Mouse (Mus musculus) leukemia stem cell, adult 10-12 weeks (primary cell): ENCODE data around the gene Zfp146. TPM values are rescaled to one million over a fixed set of nuclear protein-coding genes. Genes with fewer than 3 reads are reported as not detected.

Experiments
- polyA plus RNA-seq: library from polyadenylated mRNA; stranded (reverse); fragments of >175 nt; gene quantifications from 2 replicates; pipeline ENCODE4 v1.2.3, GENCODE M21; 2012; ENCODE audit warnings: low replicate concordance

Zfp146 gene
- 1.1 and 2.7 TPM in 2 replicates for polyA plus RNA-seq

DNA sequence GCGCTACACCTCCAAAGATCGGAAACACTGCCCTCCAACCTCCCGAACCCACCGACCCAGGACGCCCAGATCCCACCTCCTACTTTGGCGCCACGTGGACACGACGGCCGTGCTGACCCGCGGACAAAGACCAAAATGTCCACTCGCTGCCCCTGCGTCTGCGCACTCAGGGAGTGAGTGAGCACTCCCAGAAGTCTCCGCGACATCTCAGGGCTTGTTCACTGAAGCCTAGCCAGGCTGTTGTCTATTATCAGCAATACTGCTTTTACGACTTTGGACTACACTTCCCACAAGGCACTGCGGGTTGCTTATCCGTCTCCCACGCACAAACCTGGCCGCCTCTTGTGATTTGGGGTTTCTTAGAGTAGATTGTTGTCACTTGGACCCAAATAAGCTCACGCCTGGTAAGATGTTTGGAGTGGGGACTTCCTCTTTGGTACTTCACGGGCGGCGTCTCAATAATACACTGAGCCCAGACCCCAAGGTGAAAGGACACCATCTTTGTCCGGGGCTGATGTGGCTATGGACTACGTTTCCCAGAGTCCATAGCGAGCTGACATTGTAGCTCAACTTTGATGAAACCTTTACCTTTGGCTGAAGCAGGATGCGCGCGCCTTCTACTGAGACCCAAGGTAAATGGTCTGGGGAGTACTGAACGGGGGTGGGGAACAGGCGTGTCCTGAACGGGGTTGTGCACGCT lies at the start of gene Zfp146:
Zfp146 (minus strand) TSS at position 168 of the 700 bp plus-strand sequence.

DNA sequence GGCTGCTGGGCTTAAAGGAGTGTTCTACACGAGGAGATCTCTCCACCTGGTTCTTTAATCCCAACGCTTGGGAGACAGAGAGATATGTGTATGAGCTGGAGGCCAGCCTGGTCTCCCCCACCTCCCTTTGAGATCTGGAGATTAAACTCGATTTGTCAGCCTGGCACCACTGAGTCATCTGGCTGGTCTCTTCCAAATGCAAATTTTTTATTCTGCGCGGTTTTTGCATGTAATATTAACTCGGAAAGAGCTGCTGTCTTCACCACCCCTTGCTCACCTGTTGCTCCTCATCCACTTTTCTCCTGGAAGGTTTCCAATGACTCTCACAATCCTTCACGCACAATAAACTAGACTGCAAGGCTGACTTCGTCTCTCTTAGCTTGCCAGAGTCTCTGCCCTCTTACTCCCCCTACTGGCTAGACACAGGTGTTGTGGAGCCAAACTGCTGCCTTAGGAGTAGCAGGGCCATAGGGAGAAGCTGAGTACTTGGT lies 29.0 kb upstream of the Zfp146 start, which contains the start of gene Capns1:
Capns1 (minus strand) TSS at position 331 of the 491 bp plus-strand sequence.

DNA sequence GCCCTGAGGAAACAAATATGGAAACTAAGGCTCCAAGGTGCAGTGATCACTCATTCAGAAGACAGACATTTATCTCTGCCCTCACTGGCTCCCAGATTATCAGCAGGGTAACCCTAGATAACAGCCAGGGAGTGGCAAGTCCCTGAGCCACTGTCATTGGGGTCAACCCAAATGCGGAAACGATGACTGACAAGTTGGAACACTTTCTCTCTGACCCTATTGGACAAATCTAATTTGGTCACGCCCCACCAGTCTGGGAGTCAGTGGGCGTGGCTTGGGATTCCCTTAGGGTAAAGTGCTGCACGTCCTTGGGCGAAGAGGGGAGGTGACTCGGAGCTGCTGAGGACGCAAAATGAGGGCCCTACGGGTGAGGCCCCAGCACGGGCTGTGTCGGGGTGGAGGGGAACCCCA lies 14.3 kb upstream of the Zfp146 start, which contains the start of gene Cox7a1:
Cox7a1 (plus strand) TSS at position 266 of the 411 bp plus-strand sequence.

DNA sequence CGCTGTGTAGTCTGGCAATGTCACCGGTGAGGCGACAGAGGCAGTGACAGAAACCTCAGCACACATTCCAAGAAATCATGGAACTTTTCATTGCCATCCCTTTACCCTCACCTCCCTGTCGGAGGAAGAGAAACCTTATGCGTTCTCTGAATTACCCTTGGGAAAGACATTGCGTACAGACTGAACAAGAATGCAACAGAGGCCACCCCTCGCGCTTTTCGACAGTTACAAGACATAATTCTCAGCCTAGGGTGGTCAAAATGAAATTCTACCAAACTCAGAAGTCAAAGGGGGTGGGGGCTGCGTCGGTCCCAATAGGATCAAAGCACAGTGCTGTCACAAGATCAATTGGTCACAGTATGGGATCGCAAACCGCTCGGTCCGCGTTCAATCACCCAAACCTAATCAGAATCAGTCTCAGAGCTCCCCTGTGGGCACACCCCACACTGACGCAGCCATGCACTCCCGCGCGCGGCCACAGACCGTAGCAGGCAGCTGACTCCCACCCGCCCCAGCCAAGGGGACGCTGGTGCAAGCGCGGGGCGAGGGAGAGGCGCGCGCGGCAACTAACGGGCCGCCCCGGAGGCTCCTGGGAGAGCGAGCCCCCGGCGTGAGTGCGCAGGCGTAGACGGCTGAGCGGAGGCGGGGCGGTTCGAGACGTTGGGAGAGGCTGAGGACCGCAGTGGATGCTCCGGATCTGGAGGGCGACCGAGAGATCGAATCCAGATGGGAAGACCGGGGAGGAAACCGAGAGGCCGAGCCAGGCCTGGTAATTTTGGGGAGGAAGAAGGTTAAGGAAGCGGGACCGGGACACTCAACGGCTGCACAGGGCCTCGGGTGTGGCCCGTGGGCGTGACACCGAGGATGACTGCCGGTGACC lies 48.0 kb downstream of the Zfp146 start, which contains the start of gene Zfp382:
Zfp382 (plus strand) TSS at position 635 of the 880 bp plus-strand sequence.

Other genes starting within 250 kb of the Zfp146 start
- 4.0 and 5.1 TPM in 2 replicates for gene Zfp74, start 215.7 kb downstream of the Zfp146 start, polyA plus RNA-seq
- gene Zfp568, start 185.8 kb downstream of the Zfp146 start, polyA plus RNA-seq = 1.4 and 3.7 TPM in 2 replicates
- not detected in 2 replicates for gene Zfp14, start 118.4 kb downstream of the Zfp146 start, polyA plus RNA-seq
- 0.14 and 0.46 TPM in 2 replicates for gene Zfp82, start 96.8 kb downstream of the Zfp146 start, polyA plus RNA-seq
- gene Gm26920, start 79.3 kb downstream of the Zfp146 start, polyA plus RNA-seq = not detected in 2 replicates
- gene Zfp566, start 79.2 kb downstream of the Zfp146 start, polyA plus RNA-seq = 0.27 and 0.80 TPM in 2 replicates
- 0.48 and 0.87 TPM in 2 replicates for gene Zfp260, start 75.0 kb downstream of the Zfp146 start, polyA plus RNA-seq
- gene Zfp382, start 47.8 kb downstream of the Zfp146 start, polyA plus RNA-seq = 4.5 and 5.5 TPM in 2 replicates
- gene Cox7a1, start 14.4 kb upstream of the Zfp146 start, polyA plus RNA-seq = not detected in 2 replicates
- gene Capns1, start 29.1 kb upstream of the Zfp146 start, polyA plus RNA-seq = 94.0 and 122 TPM in 2 replicates
- gene Polr2i, start 62.2 kb upstream of the Zfp146 start, polyA plus RNA-seq = 28.6 and 47.9 TPM in 2 replicates
- 10.1 and 15.2 TPM in 2 replicates for gene Tbcb, start 62.5 kb upstream of the Zfp146 start, polyA plus RNA-seq
- not detected in 2 replicates for gene Ovol3, start 66.0 kb upstream of the Zfp146 start, polyA plus RNA-seq
- 0.24 TPM in 1 of 2 replicates, not detected in the other for gene Thap8, start 110.3 kb upstream of the Zfp146 start, polyA plus RNA-seq
- 22.7 and 114 TPM in 2 replicates for gene Wdr62, start 110.7 kb upstream of the Zfp146 start, polyA plus RNA-seq
- gene Clip3, start 122.0 kb upstream of the Zfp146 start, polyA plus RNA-seq = 0.65 and 4.6 TPM in 2 replicates
- gene Alkbh6, start 139.0 kb upstream of the Zfp146 start, polyA plus RNA-seq = 91.3 and 100.0 TPM in 2 replicates
- 1.8 and 1.9 TPM in 2 replicates for gene Syne4, start 145.1 kb upstream of the Zfp146 start, polyA plus RNA-seq
- gene E130208F15Rik, start 152.0 kb upstream of the Zfp146 start, polyA plus RNA-seq = 0.96 and 1.7 TPM in 2 replicates
- 4.7 and 8.8 TPM in 2 replicates for gene Sdhaf1, start 154.1 kb upstream of the Zfp146 start, polyA plus RNA-seq
- gene Lrfn3, start 193.0 kb upstream of the Zfp146 start, polyA plus RNA-seq = 0.06 and 0.26 TPM in 2 replicates
- gene Tyrobp, start 244.0 kb upstream of the Zfp146 start, polyA plus RNA-seq = 9.6 and 46.1 TPM in 2 replicates